Mouse (Mus musculus) naive thymus-derived CD4-positive, alpha-beta T cell, adult 2 months (primary cell): Measurements from ENCODE around the gene Rhoj.

Experiments used
- DNase-seq: peaks from one replicate; pipeline ENCODE4 v3.0.0-alpha.2; 2011; ENCODE audit warnings: low read depth

The Rhoj gene

GRCm38 (mm10) chr12:75307961-75308951 is at the start of gene Rhoj:
Gene Rhoj (plus strand): TSS chr12:75308322.
- DNase-seq: no peak

GRCm38 (mm10) chr12:75271726-75272125 is 36.4 kb upstream of the Rhoj start:
- DNase-seq: no peak

- no peak for DNase-seq
Observed at GRCm38 (mm10) chr12:75275730-75276129, 32.4 kb upstream of the Rhoj start.

- no peak for DNase-seq
Observed at GRCm38 (mm10) chr12:75277425-75277824, 30.7 kb upstream of the Rhoj start.

GRCm38 (mm10) chr12:75280502-75280901 is 27.6 kb upstream of the Rhoj start:
- DNase-seq: peak; percentile 37

GRCm38 (mm10) chr12:75283226-75283625 is 24.9 kb upstream of the Rhoj start:
- DNase-seq: peak; percentile 68

GRCm38 (mm10) chr12:75286166-75286565 is 22.0 kb upstream of the Rhoj start:
- DNase-seq: no peak

GRCm38 (mm10) chr12:75290524-75290923 is 17.6 kb upstream of the Rhoj start:
- no peak for DNase-seq

GRCm38 (mm10) chr12:75291556-75291955 is 16.6 kb upstream of the Rhoj start:
- DNase-seq: no peak

- DNase-seq: no peak
Observed at GRCm38 (mm10) chr12:75292939-75293338, 15.2 kb upstream of the Rhoj start.

- DNase-seq: no peak
Observed at GRCm38 (mm10) chr12:75299865-75300264, 8.3 kb upstream of the Rhoj start.

- DNase-seq: no peak
Observed at GRCm38 (mm10) chr12:75304132-75304531, 4.0 kb upstream of the Rhoj start.

- DNase-seq: no peak
Observed at GRCm38 (mm10) chr12:75309756-75310155, 1.6 kb downstream of the Rhoj start.

- no peak for DNase-seq
Observed at GRCm38 (mm10) chr12:75310766-75311165, 2.6 kb downstream of the Rhoj start.

GRCm38 (mm10) chr12:75311879-75312278 is 3.8 kb downstream of the Rhoj start:
- no peak for DNase-seq

- no peak for DNase-seq
Observed at GRCm38 (mm10) chr12:75313992-75314391, 5.9 kb downstream of the Rhoj start.

- DNase-seq: no peak
Observed at GRCm38 (mm10) chr12:75315851-75316250, 7.7 kb downstream of the Rhoj start.

GRCm38 (mm10) chr12:75320441-75320925 is 12.4 kb downstream of the Rhoj start:
- no peak for DNase-seq

GRCm38 (mm10) chr12:75321189-75321588 is 13.1 kb downstream of the Rhoj start:
- DNase-seq: no peak

GRCm38 (mm10) chr12:75329188-75329587 is 21.1 kb downstream of the Rhoj start:
- DNase-seq: no peak

- DNase-seq: no peak
Observed at GRCm38 (mm10) chr12:75339894-75340293, 31.8 kb downstream of the Rhoj start.

- no peak for DNase-seq
Observed at GRCm38 (mm10) chr12:75340331-75340730, 32.2 kb downstream of the Rhoj start.

- no peak for DNase-seq
Observed at GRCm38 (mm10) chr12:75348551-75348950, 40.4 kb downstream of the Rhoj start.
